Mouse (Mus musculus): ENCODE data around the gene Dvl1.

Dvl1 gene

DNA sequence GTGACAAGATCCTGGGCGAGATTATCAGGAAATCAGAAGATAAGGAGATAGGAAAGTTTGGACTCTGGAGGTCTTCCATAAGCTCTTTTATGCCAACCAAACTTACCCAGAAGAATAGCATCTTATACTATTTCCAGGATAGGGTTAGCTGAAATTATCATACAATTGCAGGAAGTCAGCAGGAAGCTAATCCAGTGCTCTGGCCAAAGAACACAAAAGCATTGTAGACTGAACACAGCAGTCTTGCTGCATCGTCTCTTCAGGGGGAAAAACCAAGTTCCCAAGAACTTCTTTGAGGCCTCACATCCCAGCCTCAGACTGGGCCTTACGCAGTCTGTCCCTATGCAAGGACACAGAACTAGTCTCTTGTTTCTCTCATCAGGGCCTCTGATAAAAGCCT is 36.4 kb downstream of the Dvl1 start:
- no peak for DNase-seq (ENCODE audit: low read depth)

DNA sequence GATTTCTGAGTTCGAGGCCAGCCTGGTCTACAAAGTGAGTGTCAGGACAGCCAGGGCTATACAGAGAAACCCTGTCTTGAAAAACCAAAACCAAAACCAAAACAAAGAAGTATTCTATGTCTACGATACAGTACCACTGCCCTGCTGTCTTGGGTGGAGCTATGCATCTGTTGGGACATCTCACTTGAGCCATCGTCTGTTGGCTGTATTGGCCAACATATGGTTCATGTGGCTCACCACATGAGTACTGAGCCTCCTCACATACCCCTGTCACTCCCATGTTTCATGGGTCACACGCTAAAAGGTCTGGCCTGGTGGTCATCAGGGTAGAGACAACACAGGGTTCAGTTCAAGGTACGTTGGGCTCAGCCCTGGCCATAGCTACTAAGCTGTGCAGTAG is 39.1 kb downstream of the Dvl1 start:
- DNase-seq (ENCODE audit: low read depth), result no peak

GRCm38 (mm10) chr4:155887674-155888073 is 40.5 kb downstream of the Dvl1 start:
- no peak for DNase-seq (ENCODE audit: low read depth)

- no peak for DNase-seq (ENCODE audit: low read depth)
Observed at GRCm38 (mm10) chr4:155888181-155888580, 41.0 kb downstream of the Dvl1 start.

DNA sequence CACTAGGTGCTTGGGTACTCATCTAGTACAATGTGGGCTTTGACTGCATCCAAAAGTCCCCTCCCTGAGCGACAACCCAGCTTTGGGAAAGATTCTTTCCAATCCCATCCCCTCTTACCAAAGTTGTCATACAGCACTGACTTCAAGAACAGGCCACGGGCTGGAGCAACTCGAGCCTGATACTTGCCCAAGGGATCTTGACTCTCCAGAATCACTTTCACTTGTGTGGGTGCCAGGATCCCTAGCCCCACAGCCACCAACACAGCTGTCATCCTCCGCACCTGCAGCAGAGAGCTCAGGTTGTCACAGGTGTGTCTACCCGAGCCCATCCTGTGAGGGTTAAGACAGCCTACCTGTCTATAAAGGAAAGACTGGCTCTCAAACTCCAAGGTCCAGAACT is 42.1 kb downstream of the Dvl1 start:
- DNase-seq (ENCODE audit: low read depth), result no peak

- no peak for DNase-seq (ENCODE audit: low read depth)
Observed at GRCm38 (mm10) chr4:155891011-155891471, 43.8 kb downstream of the Dvl1 start.

- DNase-seq (ENCODE audit: low read depth), result peak; percentile 92
Observed at GRCm38 (mm10) chr4:155891551-155892001, 44.4 kb downstream of the Dvl1 start, which contains the start of the genes Pusl1 and Acap3. Pusl1 (minus strand) TSS chr4:155891781. Acap3 (plus strand) TSS chr4:155891822.

DNA sequence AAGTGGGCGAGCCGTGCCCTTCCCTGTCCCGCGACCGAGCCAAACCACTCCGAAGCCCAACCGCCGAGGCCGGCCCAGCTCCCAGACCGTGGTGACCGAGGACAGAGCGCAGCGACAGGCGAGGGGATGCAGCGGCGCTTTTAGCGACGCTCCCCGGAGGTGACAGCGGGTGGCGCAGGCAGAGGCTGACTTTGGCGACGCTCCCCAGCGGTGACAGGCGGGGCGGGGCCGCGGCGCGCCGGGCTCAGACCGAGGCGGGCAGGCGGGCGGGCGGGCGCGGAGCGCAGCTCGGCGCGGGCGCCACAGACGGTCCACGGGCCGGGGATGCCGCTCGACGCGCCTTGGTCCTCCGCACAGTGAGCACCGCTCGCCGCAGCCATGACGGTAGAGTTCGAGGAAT is 44.8 kb downstream of the Dvl1 start:
- peak; percentile 64 for DNase-seq (ENCODE audit: low read depth)

DNA sequence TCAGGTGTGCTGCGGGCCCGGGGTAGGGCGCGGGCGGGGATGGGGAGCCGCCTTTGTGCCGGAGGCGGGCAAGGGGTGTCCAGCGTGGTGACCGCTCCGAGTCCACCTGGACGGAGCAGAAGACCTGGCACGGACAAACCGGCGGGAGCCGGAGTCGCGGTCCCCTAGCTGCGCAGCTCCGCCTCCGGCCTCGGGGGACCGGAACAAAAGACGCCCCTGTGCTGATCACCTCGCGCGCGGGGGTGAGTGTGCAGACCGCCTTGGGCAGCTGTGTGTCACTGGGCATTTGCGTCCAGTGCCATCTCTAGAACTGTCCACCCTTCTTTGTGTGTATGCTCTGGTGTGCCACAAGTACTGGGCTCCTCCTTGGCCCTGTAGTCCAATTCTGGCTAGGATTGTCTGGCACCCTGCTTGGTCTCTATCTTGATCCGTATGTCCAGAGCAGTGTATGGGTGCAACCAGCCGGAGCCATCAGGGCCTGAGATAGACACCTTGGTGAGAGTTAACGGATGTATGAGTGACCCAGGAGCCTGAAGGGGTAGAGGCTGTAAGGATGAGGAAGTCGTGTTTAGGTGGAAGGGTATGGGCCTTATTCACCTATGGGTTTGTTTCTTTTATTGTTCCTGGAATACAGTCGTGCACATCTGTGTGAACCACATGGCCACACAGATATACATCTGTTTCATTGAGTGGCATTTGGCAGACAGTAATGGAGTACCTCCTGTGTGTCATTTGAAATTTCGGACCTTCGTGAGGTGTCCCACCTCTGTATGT is 45.4 kb downstream of the Dvl1 start:
- DNase-seq (ENCODE audit: low read depth), result no peak

DNA sequence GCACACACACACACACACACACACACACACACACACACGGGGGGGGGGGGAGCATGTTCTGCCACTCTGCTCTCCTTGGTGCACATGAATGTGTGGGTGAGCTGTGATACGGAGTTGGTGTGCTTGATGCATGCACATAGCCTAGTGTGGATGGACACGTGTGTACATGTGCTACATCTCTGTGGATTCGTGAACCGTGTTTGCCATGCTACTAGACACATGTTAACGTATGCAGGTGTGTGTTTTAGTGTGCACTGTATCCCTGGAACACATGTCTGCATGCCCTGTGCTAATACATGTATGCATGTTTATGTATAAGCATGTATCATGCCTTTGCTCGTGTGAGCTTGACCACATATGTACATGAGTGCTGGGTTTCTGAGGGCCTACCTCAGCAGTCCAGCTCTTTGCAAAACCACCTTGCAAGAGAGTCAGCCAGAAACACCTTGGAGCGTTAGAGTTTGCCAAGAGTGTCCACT is 46.0 kb downstream of the Dvl1 start:
- DNase-seq (ENCODE audit: low read depth), result no peak

- peak; percentile 58 for DNase-seq (ENCODE audit: low read depth)
Observed at GRCm38 (mm10) chr4:155894311-155894881, 47.2 kb downstream of the Dvl1 start.

- no peak for DNase-seq (ENCODE audit: low read depth)
Observed at GRCm38 (mm10) chr4:155895216-155895615, 48.0 kb downstream of the Dvl1 start.

DNA sequence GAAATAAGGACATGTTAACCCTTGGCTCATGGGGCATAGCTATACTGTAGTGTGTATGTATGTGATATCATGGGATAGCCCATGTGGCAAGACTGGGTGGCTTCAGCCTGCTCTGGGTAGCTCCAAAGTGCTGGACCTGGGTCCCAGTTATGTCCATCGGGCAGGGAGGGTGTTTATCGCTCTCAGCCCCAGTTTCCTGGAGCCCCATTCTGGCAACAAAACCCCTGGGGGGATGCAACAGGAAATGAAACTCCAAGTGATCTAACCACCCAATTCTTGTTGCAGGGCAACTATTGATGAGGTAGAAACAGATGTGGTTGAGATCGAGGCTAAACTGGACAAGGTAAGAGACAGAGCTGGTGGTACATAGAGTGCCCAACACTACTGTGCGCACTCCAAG is 48.6 kb downstream of the Dvl1 start:
- DNase-seq (ENCODE audit: low read depth), result no peak

GRCm38 (mm10) chr4:155896461-155896860 is 49.3 kb downstream of the Dvl1 start:
- no peak for DNase-seq (ENCODE audit: low read depth)

DNA sequence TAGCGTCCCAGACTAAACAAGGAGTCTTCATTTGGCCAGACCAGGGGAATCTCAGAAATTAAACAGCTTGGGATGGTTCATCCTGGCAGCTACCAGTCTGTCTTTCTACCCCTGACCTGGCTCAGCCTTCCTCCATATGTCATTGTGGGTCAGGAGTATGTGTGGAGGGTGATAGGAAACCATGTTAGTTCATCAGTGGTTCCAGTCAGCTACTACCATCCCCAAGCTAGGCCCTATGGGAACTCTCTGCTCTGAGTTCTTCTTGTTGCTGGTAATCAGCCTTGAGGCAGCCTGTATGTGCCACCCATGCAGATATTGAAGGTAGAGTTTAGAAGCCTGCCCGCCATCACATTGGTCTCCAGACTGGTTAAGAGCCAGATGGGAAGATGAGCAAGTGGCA is 51.1 kb downstream of the Dvl1 start:
- DNase-seq (ENCODE audit: low read depth), result no peak

- DNase-seq (ENCODE audit: low read depth), result no peak
Observed at GRCm38 (mm10) chr4:155899355-155899754, 52.2 kb downstream of the Dvl1 start.

- no peak for DNase-seq (ENCODE audit: low read depth)
Observed at GRCm38 (mm10) chr4:155901205-155901604, 54.0 kb downstream of the Dvl1 start.

DNA sequence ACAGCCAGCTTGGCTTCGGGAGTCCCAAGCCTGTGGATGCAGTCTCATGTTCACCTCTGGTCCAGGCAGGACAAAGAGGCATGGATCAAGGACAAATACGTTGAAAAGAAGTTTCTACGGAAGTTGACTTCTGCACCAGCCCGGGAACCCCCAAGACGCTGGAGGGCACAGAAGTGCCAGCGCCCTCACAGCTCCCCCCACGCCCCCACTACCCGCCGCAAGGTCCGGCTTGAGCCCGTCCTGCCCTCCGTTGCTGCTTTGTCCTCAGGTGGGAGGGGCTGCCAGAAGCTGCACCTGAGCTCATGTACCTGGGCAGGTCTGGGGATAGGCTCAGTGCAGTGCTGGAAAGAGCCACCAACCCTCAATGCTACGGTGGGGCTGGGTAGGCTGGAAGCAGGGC is 56.0 kb downstream of the Dvl1 start:
- no peak for DNase-seq (ENCODE audit: low read depth)

DNA sequence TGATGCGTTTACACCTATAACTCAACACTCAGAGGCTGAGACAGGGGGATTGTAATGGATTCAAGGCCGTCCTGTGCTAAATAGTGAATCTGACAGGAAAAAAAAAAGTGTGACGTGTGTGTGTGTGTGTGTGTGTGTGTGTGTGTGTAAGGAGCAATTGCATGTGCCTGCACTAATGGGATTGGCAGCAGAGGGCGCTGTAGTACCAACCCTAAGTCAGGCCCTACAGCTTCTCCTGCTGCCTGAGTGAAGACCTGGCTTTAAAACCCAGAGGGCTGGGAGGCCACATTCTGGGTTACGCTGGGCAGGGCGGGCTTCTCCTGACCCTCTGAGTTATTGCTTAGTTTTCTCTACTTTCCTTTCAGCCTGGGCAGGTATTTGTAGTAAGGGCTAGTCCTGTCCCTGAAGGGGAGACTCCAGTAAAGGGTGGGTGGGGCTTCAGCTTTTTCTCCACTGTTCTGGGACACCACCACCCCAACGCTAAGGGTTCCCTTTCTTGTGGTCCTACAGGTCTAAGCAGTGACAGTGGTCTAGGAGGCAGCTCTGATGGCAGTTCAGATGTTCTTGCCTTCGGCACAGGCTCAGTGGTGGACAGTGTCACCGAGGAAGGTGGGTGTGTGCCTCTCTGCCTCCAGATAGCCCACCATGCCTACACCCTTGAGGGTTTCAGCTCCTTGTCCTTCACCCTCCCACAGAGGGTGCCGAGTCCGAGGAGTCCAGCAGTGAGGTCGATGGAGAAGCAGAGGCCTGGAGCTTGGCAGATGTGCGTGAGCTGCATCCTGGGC is 57.3 kb downstream of the Dvl1 start:
- DNase-seq (ENCODE audit: low read depth), result no peak

DNA sequence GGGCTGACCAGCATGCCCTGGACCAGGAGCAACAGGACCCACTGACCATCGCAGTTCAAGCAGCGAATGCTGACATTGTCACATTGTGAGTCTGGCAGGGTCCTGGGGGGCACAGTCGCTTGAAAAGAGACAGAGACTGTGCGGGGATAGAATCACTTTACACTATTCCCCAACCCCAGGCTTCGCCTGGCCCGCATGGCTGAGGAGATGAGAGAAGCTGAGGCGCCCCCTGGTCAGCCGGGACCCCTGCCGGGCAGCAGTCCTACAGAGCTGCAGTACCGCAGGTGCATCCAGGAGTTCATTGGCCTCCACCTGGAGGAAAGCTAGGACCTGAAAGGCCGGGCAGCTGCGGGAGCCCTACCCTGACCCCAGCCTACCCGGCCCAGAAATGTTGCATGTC is 58.4 kb downstream of the Dvl1 start:
- DNase-seq (ENCODE audit: low read depth), result no peak

- no peak for DNase-seq (ENCODE audit: low read depth)
Observed at GRCm38 (mm10) chr4:155906125-155906524, 58.9 kb downstream of the Dvl1 start.

GRCm38 (mm10) chr4:155907003-155907402 is 59.8 kb downstream of the Dvl1 start:
- DNase-seq (ENCODE audit: low read depth), result no peak

GRCm38 (mm10) chr4:155908281-155908680 is 61.1 kb downstream of the Dvl1 start:
- DNase-seq (ENCODE audit: low read depth), result no peak
